Mouse (Mus musculus) liver, adult 2 months (tissue): Measurements from ENCODE around the gene Pip5k1a. TPM values are rescaled to one million over a fixed set of nuclear protein-coding genes. Genes with fewer than 3 reads are reported as not detected.

ENCODE experiments used
- DNase-seq: peaks from one replicate; pipeline ENCODE4 v3.0.0-alpha.2; 2011; ENCODE audit warnings: low read depth, low spot score; ENCODE audit errors: extremely low read depth
- H3K27ac ChIP-seq: fragments of 200-500 bp; replicated peaks from 2 replicates; pipeline ENCODE4 v1.5.1; 2012; ENCODE audit warnings: low read depth, mild to moderate bottlenecking, control low read depth, inconsistent platforms, low read length; ENCODE audit not compliant: insufficient read depth
- H3K27me3 ChIP-seq: fragments of 200-500 bp; 2 replicates; pipeline ENCODE4 v1.6.1; 2012; ENCODE audit warnings: mild to moderate bottlenecking, moderate library complexity, low read length, inconsistent platforms; ENCODE audit not compliant: control insufficient read depth, insufficient read depth
- H3K36me3 ChIP-seq: fragments of 200-500 bp; 2 replicates; pipeline ENCODE4 v1.6.1; 2012; ENCODE audit warnings: low read length, inconsistent platforms; ENCODE audit not compliant: control insufficient read depth, insufficient read depth
- H3K4me1 ChIP-seq: fragments of 200-500 bp; 2 replicates; pipeline ENCODE4 v1.6.1; 2011; ENCODE audit warnings: low read length; ENCODE audit not compliant: control insufficient read depth, insufficient read depth
- H3K4me3 ChIP-seq: fragments of 200-500 bp; 2 replicates; pipeline ENCODE4 v1.5.1; 2011; ENCODE audit warnings: low read depth, mild to moderate bottlenecking, control low read depth, low read length, moderate library complexity; ENCODE audit not compliant: insufficient read depth
- H3K79me2 ChIP-seq: fragments of 200-500 bp; 2 replicates; pipeline ENCODE4 v1.6.1; 2012; ENCODE audit warnings: inconsistent platforms, mild to moderate bottlenecking, low read length, moderate library complexity; ENCODE audit not compliant: control insufficient read depth, insufficient read depth
- H3K9ac ChIP-seq: fragments of 200-500 bp; 2 replicates; pipeline ENCODE4 v1.6.1; 2012; ENCODE audit warnings: low read depth, mild to moderate bottlenecking, control low read depth, inconsistent platforms, low read length
- CTCF ChIP-seq: fragments of 200-500 bp; IDR thresholded peaks from 2 replicates; pipeline ENCODE4 v1.5.1; 2011; ENCODE audit warnings: low read depth, low read length, control low read depth
- POLR2A ChIP-seq: fragments of 200-500 bp; IDR thresholded peaks from 2 replicates; pipeline ENCODE4 v1.6.1; 2011; ENCODE audit warnings: low read length, control low read depth; ENCODE audit not compliant: insufficient read depth; ENCODE audit errors: extremely low read depth
- WGBS: fragments of 180-500 bp; shearing (Covaris S2); methylation state at CpG from one replicate; pipeline ENCODE4 v1.1.7; 2018; 5-methylcytosine and 5-hydroxymethylcytosine counted together
- polyA plus RNA-seq: library from polyadenylated mRNA; depleted of rRNA; stranded (reverse); fragments of >200 nt; gene quantifications from 2 replicates; pipeline ENCODE4 v1.2.3, GENCODE M21; 2012
- total RNA-seq: library from RNA; depleted of rRNA; stranded (reverse); fragments of >200 nt; gene quantifications from 2 replicates; pipeline ENCODE4 v1.2.3, GENCODE M21; 2014

The Pip5k1a gene
- total and polyA plus RNA-seq, 2 experiments = 4.5 to 6.7 TPM

GRCm38 (mm10) chr3:95130081-95130480, 23.4 kb upstream of the Pip5k1a start:
- H3K27me3 ChIP-seq = no peaks in the 10 kb centered on the region
- no peak overlapping the region for H3K4me3 ChIP-seq
- H3K4me1 ChIP-seq = peaks cover 3% of the 10 kb centered on the region
- TF ChIP-seq POLR2A = no peak
- no peak for TF ChIP-seq CTCF
- H3K27ac ChIP-seq = no peak overlapping the region
- 74% methylated on average over 5 of the region's 5 CpGs for WGBS
- no peak for DNase-seq
- H3K9ac ChIP-seq = no peak overlapping the region
- H3K36me3 ChIP-seq = peaks cover 1% of the 10 kb centered on the region; the same call in 1 of the 2 replicates
- H3K79me2 ChIP-seq = no peaks in the 10 kb centered on the region; the same call in 1 of the 2 replicates

GRCm38 (mm10) chr3:95129226-95129651, 22.5 kb upstream of the Pip5k1a start:
- Histone ChIP-seq H3K27me3 (no peaks in the 10 kb centered on the region), H3K27ac (no peak overlapping the region), H3K36me3 (peaks cover 1% of the 10 kb centered on the region; the same call in 1 of the 2 replicates), H3K9ac (no peak overlapping the region), H3K4me3 (no peak overlapping the region), H3K4me1 (peaks cover 5% of the 10 kb centered on the region), H3K79me2 (no peaks in the 10 kb centered on the region; the same call in 1 of the 2 replicates)
- TF ChIP-seq CTCF (no peak), POLR2A (no peak)
- DNase-seq = no peak
- 72% methylated on average over 6 of the region's 6 CpGs for WGBS

- TF ChIP-seq POLR2A = no peak
- TF ChIP-seq CTCF = no peak
These were observed 18.2 kb upstream of the Pip5k1a start for GRCm38 (mm10) chr3:95124972-95125371.

GRCm38 (mm10) chr3:95124246-95124645, 17.5 kb upstream of the Pip5k1a start, which contains the start of gene Tmod4:
Gene Tmod4, plus strand, starts transcription at chr3:95124476.
- H3K27me3 ChIP-seq = no peaks in the 10 kb centered on the region
- H3K27ac ChIP-seq = no peak within 1 kb of the TSS
- H3K9ac ChIP-seq = no peak within 1 kb of the TSS
- H3K4me1 ChIP-seq = peaks cover 2% of the 10 kb centered on the region; the same call in 1 of the 2 replicates
- TF ChIP-seq POLR2A = no peak
- TF ChIP-seq CTCF = peak; percentile 48; the same call in 1 of the 2 replicates
- 76% methylated on average over 6 of the region's 6 CpGs for WGBS
- peaks cover 20% of the 10 kb centered on the region for H3K36me3 ChIP-seq
- no peak within 1 kb of the TSS for H3K4me3 ChIP-seq
- no peak for DNase-seq
- no peaks in the 10 kb centered on the region for H3K79me2 ChIP-seq

More at GRCm38 (mm10) chr3:95124972-95125371, 18.2 kb upstream of the Pip5k1a start:
- Histone ChIP-seq H3K36me3 (peaks cover 13% of the 10 kb centered on the region; the same call in 1 of the 2 replicates), H3K79me2 (no peaks in the 10 kb centered on the region), H3K4me1 (peaks cover 2% of the 10 kb centered on the region; the same call in 1 of the 2 replicates), H3K27me3 (no peaks in the 10 kb centered on the region), H3K4me3 (no peak overlapping the region), H3K27ac (no peak overlapping the region), H3K9ac (no peak overlapping the region)
- WGBS = 1% methylated on average over 5 of the region's 5 CpGs
- no peak for DNase-seq

- Histone ChIP-seq H3K9ac (no peak overlapping the region), H3K79me2 (no peaks in the 10 kb centered on the region), H3K27ac (peak overlapping the region; percentile 64), H3K36me3 (peaks cover 31% of the 10 kb centered on the region), H3K4me3 (no peak overlapping the region), H3K4me1 (peaks cover 2% of the 10 kb centered on the region; the same call in 1 of the 2 replicates), H3K27me3 (no peaks in the 10 kb centered on the region)
- 77% methylated on average over 6 of the region's 6 CpGs for WGBS
- no peak for DNase-seq
- TF ChIP-seq CTCF (no peak), POLR2A (no peak)
These were observed 14.8 kb upstream of the Pip5k1a start for GRCm38 (mm10) chr3:95121580-95121979.

- H3K4me1 ChIP-seq = no peaks in the 10 kb centered on the region
- no peak overlapping the region for H3K9ac ChIP-seq
- no peaks in the 10 kb centered on the region for H3K27me3 ChIP-seq
- TF ChIP-seq CTCF (no peak), POLR2A (no peak)
- no peaks in the 10 kb centered on the region; the same call in 1 of the 2 replicates for H3K79me2 ChIP-seq
- H3K27ac ChIP-seq = no peak overlapping the region
- no peak overlapping the region for H3K4me3 ChIP-seq
- 88% methylated on average over 2 of the region's 2 CpGs for WGBS
- peaks cover 36% of the 10 kb centered on the region for H3K36me3 ChIP-seq
- DNase-seq = no peak
These were observed 11.0 kb upstream of the Pip5k1a start for GRCm38 (mm10) chr3:95117751-95118150.
